Mouse (Mus musculus): ENCODE measurements around the gene Ets2.

- TF ChIP-seq CTCF (IDR thresholded peaks at IDR 0.05; ENCODE audit: low read depth): no peak
- TF ChIP-seq EP300 (IDR thresholded peaks at IDR 0.05; ENCODE audit: low read depth): peak; percentile 42; the same call in 1 of the 2 replicates
These were observed 6.5 kb downstream of the Ets2 start for GRCm38 (mm10) chr16:95708211-95709004.
